Mouse (Mus musculus) embryonic fibroblast, embryonic 13.5 days (primary cell): ENCODE results near the gene Pard3b. TPM values are rescaled to one million over a fixed set of nuclear protein-coding genes. Genes with fewer than 3 reads are reported as not detected.

ENCODE experiments used
- H3K27ac ChIP-seq: 2 replicates; pipeline ENCODE4 v1.5.1; 2012; ENCODE audit warnings: low read length, control low read depth, inconsistent platforms; ENCODE audit not compliant: insufficient read depth
- H3K4me1 ChIP-seq: 2 replicates; pipeline ENCODE4 v1.6.1; 2011; ENCODE audit warnings: low read length; ENCODE audit not compliant: control insufficient read depth, insufficient read depth
- H3K4me3 ChIP-seq: 2 replicates; pipeline ENCODE4 v1.5.1; 2011; ENCODE audit warnings: mild to moderate bottlenecking, control low read depth, low read length; ENCODE audit not compliant: insufficient read depth
- CTCF ChIP-seq: IDR thresholded peaks from 2 replicates; pipeline ENCODE4 v1.5.1; 2011; ENCODE audit warnings: mild to moderate bottlenecking, control low read depth, low read length, moderate library complexity, borderline replicate concordance; ENCODE audit not compliant: insufficient read depth
- POLR2A ChIP-seq: IDR thresholded peaks from 2 replicates; pipeline ENCODE4 v1.6.1; 2011; ENCODE audit warnings: low read depth, mild to moderate bottlenecking, control low read depth, low read length, moderate library complexity
- polyA plus RNA-seq: library from polyadenylated mRNA; stranded (reverse); fragments of >200 nt; gene quantifications from 2 replicates; pipeline ENCODE4 v1.2.4, GENCODE M21; 2011; ENCODE audit warnings: low read depth; ENCODE audit not compliant: missing spikeins, insufficient read length

Pard3b gene
- polyA plus RNA-seq, 1 experiment, result 6.9 TPM

DNA sequence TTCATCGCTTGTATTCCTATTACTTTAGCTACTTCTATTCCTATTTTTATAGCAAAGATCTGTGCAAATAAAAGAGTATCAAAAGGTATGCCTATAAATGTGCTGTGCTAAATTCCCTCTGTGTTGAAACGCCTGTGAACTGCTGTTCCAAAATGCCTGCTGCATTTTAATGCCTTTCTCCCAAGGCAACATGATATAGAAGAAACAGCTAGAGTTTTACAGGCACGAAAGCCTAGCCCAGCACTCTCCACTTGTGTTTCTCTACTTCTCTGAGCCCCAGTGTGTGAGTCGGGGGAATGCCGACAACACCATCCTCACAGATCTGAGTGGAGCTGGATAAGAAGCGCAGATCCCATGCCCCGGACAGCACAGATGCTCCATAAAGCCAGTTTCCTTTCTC lies 889.2 kb downstream of the Pard3b start:
- no peaks in the 10 kb centered on the region for H3K4me1 ChIP-seq
- TF ChIP-seq CTCF, result no peak
- TF ChIP-seq POLR2A, result no peak
- H3K27ac ChIP-seq, result no peak overlapping the region
- H3K4me3 ChIP-seq, result no peak overlapping the region

DNA sequence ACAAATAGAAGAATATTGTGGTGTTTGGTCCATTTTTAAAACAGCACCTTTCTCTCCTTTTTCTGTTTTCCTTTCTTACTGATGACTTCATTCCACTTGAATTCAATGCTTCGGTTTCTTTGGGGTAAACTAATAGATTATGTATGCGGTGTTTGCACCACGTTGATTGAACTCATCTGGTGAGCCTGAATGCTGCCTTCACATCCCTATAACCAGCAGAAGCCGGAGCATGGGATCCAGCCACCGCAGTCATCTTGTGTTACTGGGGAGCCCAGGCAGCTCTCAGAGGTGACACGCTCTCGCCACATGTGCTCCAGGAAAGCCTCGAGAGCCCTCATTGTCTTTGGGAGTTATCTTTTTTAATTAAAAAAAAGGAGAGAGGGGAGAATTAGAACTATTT lies 891.3 kb downstream of the Pard3b start:
- no peak for TF ChIP-seq CTCF
- TF ChIP-seq POLR2A, result no peak
- Histone ChIP-seq H3K27ac (no peak overlapping the region), H3K4me1 (no peaks in the 10 kb centered on the region), H3K4me3 (no peak overlapping the region)

DNA sequence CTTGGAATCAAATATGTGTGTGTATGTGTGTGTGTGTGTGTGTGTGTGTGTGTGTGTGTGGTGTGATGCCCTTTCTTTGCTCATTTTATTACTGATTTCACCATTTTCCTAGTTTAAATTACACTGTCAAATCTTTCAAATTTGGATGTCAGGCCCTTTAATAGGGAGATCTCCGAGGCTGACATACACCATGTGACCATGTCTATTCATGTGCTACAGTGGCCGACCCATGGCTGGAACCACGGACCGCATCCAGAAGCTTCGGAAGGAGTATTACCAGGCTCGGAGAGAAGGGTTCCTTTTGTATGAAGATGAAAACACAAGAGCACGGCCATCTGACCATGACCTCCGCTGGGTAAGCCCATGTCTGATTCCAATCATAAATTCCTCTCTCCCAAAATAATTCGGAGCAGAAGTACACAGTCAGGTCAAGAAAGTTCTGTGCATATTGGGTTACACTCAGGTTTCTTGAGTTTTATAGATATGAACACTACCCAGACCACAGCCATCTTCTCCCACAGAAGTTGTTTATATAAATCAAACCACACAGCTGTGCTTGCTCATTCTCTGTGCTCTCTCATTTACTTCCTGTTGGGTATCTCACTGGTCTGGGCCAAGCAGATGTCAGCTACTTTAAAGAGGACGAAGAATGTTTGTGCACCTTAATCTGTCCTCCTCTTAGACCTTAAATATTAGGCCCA lies 894.0 kb downstream of the Pard3b start:
- H3K4me1 ChIP-seq, result no peaks in the 10 kb centered on the region
- H3K4me3 ChIP-seq, result no peak overlapping the region
- H3K27ac ChIP-seq, result no peak overlapping the region
- TF ChIP-seq POLR2A (no peak), CTCF (no peak)

DNA sequence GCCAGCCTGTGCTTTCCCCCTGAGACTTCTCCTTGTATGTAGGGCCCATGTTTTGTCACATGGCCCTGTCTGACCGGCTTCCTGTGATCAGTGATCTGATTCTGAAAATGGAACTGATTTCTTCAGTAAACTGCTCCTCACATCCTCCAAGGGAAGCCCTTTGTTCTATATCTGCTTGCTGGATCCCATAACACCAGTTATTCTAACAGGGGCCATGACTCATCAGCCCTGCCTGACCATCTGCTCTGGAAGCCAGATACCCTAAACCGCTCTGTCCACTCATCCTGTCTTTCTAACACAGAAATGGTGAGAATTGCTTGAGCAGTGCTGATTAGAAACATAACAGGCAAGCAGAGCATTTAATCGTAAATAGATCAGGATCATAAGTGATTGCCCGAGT lies 910.3 kb downstream of the Pard3b start:
- Histone ChIP-seq H3K4me3 (no peak overlapping the region), H3K4me1 (peaks cover 12% of the 10 kb centered on the region), H3K27ac (peak overlapping the region; percentile 98)
- TF ChIP-seq POLR2A (no peak), CTCF (no peak)

DNA sequence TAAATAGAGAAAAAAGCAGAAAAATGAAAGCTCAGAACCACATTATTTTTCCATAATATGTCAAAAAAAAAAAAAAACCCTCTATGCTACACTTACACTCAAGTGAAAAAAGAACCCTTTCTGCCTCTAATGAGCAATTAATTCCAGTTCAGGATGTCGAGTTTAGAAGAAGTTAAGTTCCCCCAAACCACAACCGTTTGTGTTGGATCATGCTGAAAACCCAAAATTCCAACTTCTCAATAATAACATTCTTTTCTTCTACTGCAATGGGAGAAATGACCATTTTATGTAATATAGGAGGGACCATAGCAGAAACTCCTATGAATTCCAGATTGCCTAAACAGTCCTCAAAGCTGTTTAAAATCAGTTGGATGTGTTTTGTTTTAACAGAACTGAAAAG lies 911.9 kb downstream of the Pard3b start:
- no peak overlapping the region for H3K4me3 ChIP-seq
- peak overlapping the region; percentile 98 for H3K27ac ChIP-seq
- peaks cover 12% of the 10 kb centered on the region for H3K4me1 ChIP-seq
- TF ChIP-seq POLR2A (no peak), CTCF (no peak)

- Histone ChIP-seq H3K4me1 (peaks cover 12% of the 10 kb centered on the region), H3K4me3 (no peak overlapping the region), H3K27ac (peak overlapping the region; percentile 98)
- no peak; the same call in 1 of the 2 replicates for TF ChIP-seq POLR2A
- TF ChIP-seq CTCF, result no peak
Measured at GRCm38 (mm10) chr1:62551516-62551915, 912.9 kb downstream of the Pard3b start.

GRCm38 (mm10) chr1:62555838-62556237 lies 917.2 kb downstream of the Pard3b start:
- no peak overlapping the region for H3K4me3 ChIP-seq
- peaks cover 6% of the 10 kb centered on the region; the same call in 1 of the 2 replicates for H3K4me1 ChIP-seq
- no peak overlapping the region for H3K27ac ChIP-seq
- TF ChIP-seq POLR2A, result no peak
- TF ChIP-seq CTCF, result no peak

- no peak overlapping the region for H3K27ac ChIP-seq
- peaks cover 5% of the 10 kb centered on the region; the same call in 1 of the 2 replicates for H3K4me1 ChIP-seq
- TF ChIP-seq CTCF, result no peak
- TF ChIP-seq POLR2A, result no peak
- no peak overlapping the region for H3K4me3 ChIP-seq
Measured at GRCm38 (mm10) chr1:62562987-62563386, 924.4 kb downstream of the Pard3b start.

DNA sequence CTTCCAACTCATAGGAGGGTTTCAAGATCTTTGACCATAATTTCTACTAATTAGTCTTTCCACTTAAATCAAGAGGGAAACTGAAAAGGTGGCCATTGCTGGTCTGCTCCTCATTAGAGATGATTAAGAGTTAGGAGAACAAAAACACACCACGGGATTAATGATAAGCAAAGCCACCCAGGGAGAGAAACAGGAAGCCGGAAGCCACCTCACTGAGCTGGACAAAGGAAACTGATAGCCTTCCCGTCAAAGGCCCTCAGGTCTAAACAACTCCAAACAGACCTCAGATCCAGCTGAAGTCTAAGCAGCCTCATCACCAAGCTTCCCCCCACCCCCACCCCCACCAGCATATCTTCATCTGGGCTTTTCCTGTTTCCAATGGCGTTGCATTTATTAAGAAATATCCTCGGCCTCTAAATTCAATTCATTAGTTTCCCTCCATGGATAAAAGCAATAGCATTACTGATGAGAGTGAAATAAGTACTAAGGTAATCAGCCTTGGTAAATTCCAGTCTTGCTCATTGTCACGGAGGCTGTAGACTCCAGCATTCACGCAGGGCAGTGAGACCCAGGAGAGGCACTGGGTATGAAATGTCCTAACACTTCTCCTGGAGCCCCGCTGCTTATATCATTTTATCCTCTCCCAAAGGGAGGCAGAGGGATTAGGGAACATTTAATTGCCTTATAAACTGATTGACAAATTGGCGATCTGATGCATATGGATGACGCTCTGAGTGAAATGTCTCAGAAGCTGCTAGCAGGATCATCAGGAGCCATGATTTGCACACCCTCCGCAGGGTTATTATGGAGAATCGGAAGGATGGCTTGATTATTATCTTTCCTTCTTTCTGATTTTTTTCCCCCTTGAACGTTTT lies 925.9 kb downstream of the Pard3b start:
- TF ChIP-seq POLR2A (no peak), CTCF (no peak)
- Histone ChIP-seq H3K4me3 (no peak overlapping the region), H3K4me1 (0 out of 2 replicates have a peak, but pooled peaks cover 2% of the 10 kb centered on the region), H3K27ac (no peak overlapping the region)
